Mouse (Mus musculus) myocyte (in vitro differentiated cells): ENCODE results near the gene Ptprg.

Experiments used
- CEBPB ChIP-seq: IDR thresholded peaks from 2 replicates; pipeline ENCODE4 v1.6.1; 2011; ENCODE audit warnings: mild to moderate bottlenecking, moderate library complexity; ENCODE audit not compliant: poor library complexity, insufficient read depth, severe bottlenecking
- E2F4 ChIP-seq: IDR thresholded peaks from one replicate; pipeline ENCODE4 v1.6.1; 2011; ENCODE audit warnings: mild to moderate bottlenecking, control low read depth, moderate library complexity; ENCODE audit not compliant: insufficient read depth
- MAX ChIP-seq: IDR thresholded peaks from one replicate; pipeline ENCODE4 v1.6.1; 2011; ENCODE audit warnings: low read depth, mild to moderate bottlenecking, control low read depth
- MYOD1 ChIP-seq, 3 experiments: IDR thresholded peaks; one replicate each; pipeline ENCODE4 v1.6.1; 2011; ENCODE audit warnings: control low read depth in 2 of 3, low read depth in 2 of 3, mild to moderate bottlenecking in 2 of 3, moderate library complexity in 1 of 3; ENCODE audit not compliant: insufficient read length in 2 of 3, control insufficient read depth in 1 of 3
- POLR2A ChIP-seq: IDR thresholded peaks from one replicate; pipeline ENCODE4 v1.6.1; 2011; ENCODE audit warnings: low read depth, mild to moderate bottlenecking, control low read depth, moderate library complexity; ENCODE audit not compliant: insufficient read length
- POLR2AphosphoS2 ChIP-seq: IDR thresholded peaks from one replicate; pipeline ENCODE4 v1.6.1; 2011; ENCODE audit warnings: low read depth, control low read depth; ENCODE audit not compliant: insufficient read length
- SRF ChIP-seq: IDR thresholded peaks from one replicate; pipeline ENCODE4 v1.6.1; 2011; ENCODE audit warnings: low read depth; ENCODE audit not compliant: control insufficient read depth, insufficient read length
- TCF12 ChIP-seq: IDR thresholded peaks from one replicate; pipeline ENCODE4 v1.6.1; 2011; ENCODE audit warnings: mild to moderate bottlenecking, control low read depth; ENCODE audit not compliant: poor library complexity, insufficient read depth, severe bottlenecking
- TCF3 ChIP-seq: IDR thresholded peaks from one replicate; pipeline ENCODE4 v1.6.1; 2011; ENCODE audit warnings: low read depth, control low read depth; ENCODE audit not compliant: insufficient read length
- USF1 ChIP-seq: IDR thresholded peaks from one replicate; pipeline ENCODE4 v1.6.1; 2011; ENCODE audit warnings: low read depth, mild to moderate bottlenecking, control low read depth, moderate library complexity

- TF ChIP-seq POLR2A (no peak), USF1 (no peak), TCF3 (no peak), MAX (no peak), POLR2AphosphoS2 (no peak), TCF12 (no peak), E2F4 (no peak), MYOD1 (IDR thresholded peaks at IDR 0.05; ENCODE audit: control insufficient read depth in 1 of 3, insufficient read length in 2 of 3, low read depth in 2 of 3) (no peak), SRF (no peak), CEBPB (no peak)
Measured at GRCm38 (mm10) chr14:11835706-11836445, 282.5 kb downstream of the Ptprg start.
